Mouse (Mus musculus) thymus, postnatal 14 days (tissue): Measurements from ENCODE around the gene Lims1.

Experiments used
- DNase-seq: peaks from one replicate; pipeline ENCODE4 v3.0.0; 2021

The Lims1 gene

GRCm38 (mm10) chr10:58451575-58451974 is 128.3 kb downstream of the Lims1 start:
- DNase-seq = no peak

- no peak for DNase-seq
Measured at GRCm38 (mm10) chr10:58452185-58452584, 128.9 kb downstream of the Lims1 start.

GRCm38 (mm10) chr10:58459896-58460295 is 136.6 kb downstream of the Lims1 start:
- DNase-seq = no peak
